Mouse (Mus musculus): ENCODE measurements around the gene Tlr2. TPM values are rescaled to one million over a fixed set of nuclear protein-coding genes. Genes with fewer than 3 reads are reported as not detected.

Tlr2 gene
- polyA plus RNA-seq, 1 experiment from 2014 or later: 3.9 TPM

DNA sequence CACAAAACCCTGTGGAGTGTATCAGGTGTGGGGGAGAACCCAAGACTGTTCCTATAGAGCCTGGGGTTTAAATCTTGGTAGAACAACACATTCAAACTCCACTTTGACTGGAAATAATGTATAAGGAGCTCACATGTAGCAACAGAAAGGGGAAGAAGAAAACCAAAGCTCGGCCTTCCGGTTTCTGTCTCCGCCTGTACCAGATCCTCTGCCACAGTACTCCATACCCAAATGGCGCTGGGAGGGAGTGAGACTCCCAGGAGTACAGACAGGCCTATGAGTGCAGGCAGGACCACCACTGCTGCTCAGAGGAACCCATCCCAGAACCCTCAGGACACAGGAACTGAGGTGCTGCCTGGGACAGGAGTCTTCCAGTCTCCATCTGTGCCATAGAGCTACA, 17.8 kb downstream of the Tlr2 start:
- no peak overlapping the region for H3K27ac ChIP-seq
- WGBS: 87% methylated on average over 4 of the region's 4 CpGs
- H3K4me3 ChIP-seq: no peak overlapping the region
- H3K27me3 ChIP-seq: no peaks in the 10 kb centered on the region
- no peak overlapping the region for H3K4me2 ChIP-seq
- no peaks in the 10 kb centered on the region for H3K9me3 ChIP-seq
- H3K36me3 ChIP-seq: no peaks in the 10 kb centered on the region
- H3K4me1 ChIP-seq: no peaks in the 10 kb centered on the region
- ATAC-seq (ENCODE audit: borderline replicate concordance, extremely low read depth, low FRiP score, low TSS enrichment): no peak
- H3K9ac ChIP-seq: no peak overlapping the region

- no peak overlapping the region for H3K27ac ChIP-seq
- ATAC-seq (ENCODE audit: borderline replicate concordance, extremely low read depth, low FRiP score, low TSS enrichment): no peak
- H3K36me3 ChIP-seq: no peaks in the 10 kb centered on the region
- no peak overlapping the region for H3K4me2 ChIP-seq
- H3K9me3 ChIP-seq: no peaks in the 10 kb centered on the region
- 0 out of 2 replicates have a peak, but pooled peaks cover 5% of the 10 kb centered on the region for H3K4me1 ChIP-seq
- WGBS: 83% methylated on average over 4 of the region's 4 CpGs
- no peak overlapping the region for H3K9ac ChIP-seq
- H3K27me3 ChIP-seq: no peaks in the 10 kb centered on the region
- H3K4me3 ChIP-seq: no peak overlapping the region
These were observed 25.1 kb downstream of the Tlr2 start for GRCm38 (mm10) chr3:83816372-83816925.

- no peak overlapping the region for H3K9ac ChIP-seq
- 0 out of 2 replicates have a peak, but pooled peaks cover 5% of the 10 kb centered on the region for H3K4me1 ChIP-seq
- no peak overlapping the region for H3K4me3 ChIP-seq
- H3K9me3 ChIP-seq: no peaks in the 10 kb centered on the region
- no peaks in the 10 kb centered on the region for H3K27me3 ChIP-seq
- H3K4me2 ChIP-seq: no peak overlapping the region
- ATAC-seq (ENCODE audit: borderline replicate concordance, extremely low read depth, low FRiP score, low TSS enrichment): no peak
- H3K27ac ChIP-seq: no peak overlapping the region
- H3K36me3 ChIP-seq: no peaks in the 10 kb centered on the region
These were observed 28.7 kb downstream of the Tlr2 start for GRCm38 (mm10) chr3:83812863-83813262.

DNA sequence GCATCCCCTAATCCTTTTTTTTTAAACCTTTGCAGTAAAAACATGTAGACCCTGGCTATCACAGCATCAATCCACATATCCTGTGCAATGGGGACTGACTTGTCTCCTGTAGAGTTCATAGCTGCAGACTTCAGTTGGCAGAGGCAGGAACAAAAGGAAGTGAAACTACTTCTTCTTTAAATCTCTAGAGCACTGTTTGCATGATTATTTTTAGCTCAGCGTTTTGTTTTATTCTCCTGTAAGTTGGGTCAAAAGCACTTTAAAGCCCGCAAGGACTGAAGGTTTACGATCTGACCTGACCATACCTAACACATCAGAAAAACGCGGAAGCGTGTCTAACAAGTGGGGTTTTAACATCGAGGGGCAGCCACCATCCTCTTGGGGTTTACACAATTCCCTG, 29.6 kb downstream of the Tlr2 start:
- ATAC-seq (ENCODE audit: borderline replicate concordance, extremely low read depth, low FRiP score, low TSS enrichment): no peak
- H3K27me3 ChIP-seq: no peaks in the 10 kb centered on the region
- no peaks in the 10 kb centered on the region for H3K9me3 ChIP-seq
- no peaks in the 10 kb centered on the region for H3K36me3 ChIP-seq
- H3K4me1 ChIP-seq: 0 out of 2 replicates have a peak, but pooled peaks cover 5% of the 10 kb centered on the region
- WGBS: 56% methylated on average over 7 of the region's 7 CpGs
- H3K27ac ChIP-seq: no peak overlapping the region
- no peak overlapping the region for H3K4me3 ChIP-seq
- no peak overlapping the region for H3K9ac ChIP-seq
- no peak overlapping the region for H3K4me2 ChIP-seq

DNA sequence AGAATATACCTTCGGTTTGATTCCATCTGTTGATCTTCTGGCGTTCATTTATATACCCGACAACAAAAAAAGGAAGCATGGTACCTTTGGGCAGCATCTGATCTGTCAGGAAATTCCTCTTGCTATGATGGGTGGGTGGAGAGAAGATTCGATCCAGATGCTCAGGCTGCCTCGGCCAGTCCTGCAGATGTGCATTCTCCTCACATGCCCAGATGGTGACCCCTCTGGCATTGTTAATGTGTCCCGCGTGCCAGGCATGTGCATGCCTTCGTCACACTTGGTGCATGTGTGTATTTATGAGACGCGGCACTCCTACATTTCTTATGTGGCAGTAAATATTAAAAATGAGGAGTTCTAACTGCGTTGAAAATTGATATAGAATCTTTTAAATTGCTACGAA, 33.1 kb downstream of the Tlr2 start:
- 80% methylated on average over 12 of the region's 12 CpGs for WGBS
- Histone ChIP-seq H3K4me1 (0 out of 2 replicates have a peak, but pooled peaks cover 5% of the 10 kb centered on the region), H3K9ac (no peak overlapping the region), H3K36me3 (no peaks in the 10 kb centered on the region), H3K4me3 (no peak overlapping the region), H3K27me3 (no peaks in the 10 kb centered on the region), H3K9me3 (no peaks in the 10 kb centered on the region), H3K4me2 (no peak overlapping the region), H3K27ac (no peak overlapping the region)
- no peak for ATAC-seq (ENCODE audit: borderline replicate concordance, extremely low read depth, low FRiP score, low TSS enrichment)

- WGBS: 94% methylated on average over 4 of the region's 4 CpGs
- Histone ChIP-seq H3K4me1 (no peaks in the 10 kb centered on the region), H3K9me3 (no peaks in the 10 kb centered on the region), H3K4me3 (no peak overlapping the region), H3K4me2 (no peak overlapping the region), H3K27me3 (no peaks in the 10 kb centered on the region), H3K27ac (no peak overlapping the region), H3K36me3 (no peaks in the 10 kb centered on the region), H3K9ac (no peak overlapping the region)
- no peak for ATAC-seq (ENCODE audit: borderline replicate concordance, extremely low read depth, low FRiP score, low TSS enrichment)
These were observed 39.9 kb downstream of the Tlr2 start for GRCm38 (mm10) chr3:83801649-83802155.

DNA sequence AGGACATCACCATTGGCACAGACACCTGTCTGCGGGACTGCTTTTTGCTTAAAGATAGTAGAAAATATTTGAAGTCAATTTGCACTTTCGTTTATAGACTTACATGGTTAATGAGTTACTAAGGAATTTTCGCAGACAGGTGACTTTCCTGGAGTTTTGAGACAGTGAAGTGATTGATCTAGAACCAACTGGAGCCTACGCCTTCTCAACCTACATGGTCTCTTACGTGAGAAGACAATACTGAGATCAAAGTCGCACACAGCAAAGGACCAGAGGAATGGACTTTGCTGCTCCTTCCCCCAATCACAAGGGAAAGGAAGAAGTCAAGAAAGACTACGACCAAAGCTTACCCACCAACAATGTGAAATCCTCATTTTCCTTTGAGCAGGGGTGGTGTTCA, 42.1 kb downstream of the Tlr2 start:
- no peaks in the 10 kb centered on the region for H3K36me3 ChIP-seq
- no peak for ATAC-seq (ENCODE audit: borderline replicate concordance, extremely low read depth, low FRiP score, low TSS enrichment)
- 74% methylated on average over 7 of the region's 7 CpGs for WGBS

DNA sequence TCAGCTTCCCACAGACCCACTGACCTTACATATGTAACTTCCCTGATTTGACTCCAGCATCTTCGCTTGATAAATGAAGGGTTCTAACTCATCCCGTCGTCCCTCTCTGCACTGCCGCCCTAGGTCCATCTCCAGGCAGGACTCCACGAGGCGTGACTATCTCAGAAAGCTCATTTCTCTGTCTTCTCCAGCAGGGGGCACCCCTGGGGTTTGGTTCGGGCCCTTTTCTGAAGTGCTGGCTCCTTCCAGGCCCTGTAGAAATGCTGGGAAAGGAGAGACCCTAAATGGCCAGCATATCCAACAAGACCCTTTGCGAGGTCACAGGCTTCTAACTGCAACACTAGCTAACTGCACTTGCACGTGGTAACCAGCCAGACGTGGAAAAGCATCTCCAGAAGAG, 43.7 kb downstream of the Tlr2 start:
- WGBS: 3% methylated on average over 10 of the region's 10 CpGs
- no peaks in the 10 kb centered on the region for H3K36me3 ChIP-seq
- H3K4me3 ChIP-seq: no peak overlapping the region
- no peaks in the 10 kb centered on the region for H3K27me3 ChIP-seq
- no peak overlapping the region for H3K27ac ChIP-seq
- H3K4me2 ChIP-seq: peak overlapping the region; percentile 24; the same call in 1 of the 2 replicates
- no peaks in the 10 kb centered on the region for H3K9me3 ChIP-seq
- H3K4me1 ChIP-seq: no peaks in the 10 kb centered on the region
- no peak overlapping the region for H3K9ac ChIP-seq
- peak; percentile 42; the same call in 1 of the 2 replicates for ATAC-seq (ENCODE audit: borderline replicate concordance, extremely low read depth, low FRiP score, low TSS enrichment)

More for the DNA sequence above, 42.1 kb downstream of the Tlr2 start:
- Histone ChIP-seq H3K4me1 (no peaks in the 10 kb centered on the region), H3K9ac (no peak overlapping the region), H3K4me3 (no peak overlapping the region), H3K27ac (no peak overlapping the region), H3K9me3 (no peaks in the 10 kb centered on the region), H3K4me2 (no peak overlapping the region), H3K27me3 (no peaks in the 10 kb centered on the region)

DNA sequence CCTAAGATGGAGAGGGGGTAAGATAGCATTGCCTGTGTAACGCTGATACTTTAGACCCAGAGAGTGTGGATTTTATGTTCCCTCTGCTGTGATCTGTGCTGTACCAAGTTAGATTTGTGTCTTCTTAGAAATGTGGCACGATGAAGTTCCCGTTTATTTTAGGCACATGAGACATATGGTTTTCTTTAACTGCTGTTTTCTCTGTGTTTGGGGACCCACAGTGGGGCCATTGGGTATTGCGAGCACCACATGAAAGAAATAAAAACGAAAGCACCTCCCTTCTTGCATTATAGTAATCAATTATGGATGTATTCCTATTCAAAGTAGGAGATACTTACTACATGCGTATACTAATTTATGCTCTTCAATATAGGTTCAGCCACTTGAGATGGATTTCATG, 44.5 kb downstream of the Tlr2 start:
- Histone ChIP-seq H3K4me1 (no peaks in the 10 kb centered on the region), H3K9me3 (no peaks in the 10 kb centered on the region), H3K36me3 (no peaks in the 10 kb centered on the region), H3K27ac (no peak overlapping the region), H3K4me3 (no peak overlapping the region), H3K9ac (no peak overlapping the region), H3K4me2 (no peak overlapping the region), H3K27me3 (no peaks in the 10 kb centered on the region)
- 62% methylated on average over 6 of the region's 6 CpGs for WGBS
- ATAC-seq (ENCODE audit: borderline replicate concordance, extremely low read depth, low FRiP score, low TSS enrichment): no peak

DNA sequence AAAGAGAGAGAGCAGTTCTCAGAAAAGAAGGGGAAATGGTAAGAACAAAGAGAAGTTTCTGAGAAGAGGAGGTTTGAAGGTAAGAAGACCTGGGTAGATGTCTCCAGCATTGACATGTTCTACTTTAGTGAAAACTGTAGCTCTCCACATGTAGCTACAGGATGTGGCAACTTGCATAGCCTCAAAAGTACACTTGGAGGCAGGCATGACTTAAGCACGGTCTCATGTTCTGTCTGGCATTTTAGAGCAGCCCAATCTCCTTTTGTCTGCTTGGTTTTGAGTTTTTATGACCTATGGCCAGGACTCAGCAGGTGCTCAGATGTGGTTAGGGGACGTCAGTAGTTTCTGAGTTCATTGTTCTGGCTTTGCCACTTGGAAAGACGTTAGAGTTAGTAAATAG, 50.1 kb downstream of the Tlr2 start:
- Histone ChIP-seq H3K9ac (no peak overlapping the region), H3K9me3 (no peaks in the 10 kb centered on the region), H3K36me3 (no peaks in the 10 kb centered on the region), H3K4me2 (no peak overlapping the region), H3K4me3 (no peak overlapping the region), H3K4me1 (0 out of 2 replicates have a peak, but pooled peaks cover 4% of the 10 kb centered on the region), H3K27ac (no peak overlapping the region), H3K27me3 (peaks cover 7% of the 10 kb centered on the region; the same call in 1 of the 2 replicates)
- WGBS: 69% methylated on average over 3 of the region's 3 CpGs
- no peak for ATAC-seq (ENCODE audit: borderline replicate concordance, extremely low read depth, low FRiP score, low TSS enrichment)

DNA sequence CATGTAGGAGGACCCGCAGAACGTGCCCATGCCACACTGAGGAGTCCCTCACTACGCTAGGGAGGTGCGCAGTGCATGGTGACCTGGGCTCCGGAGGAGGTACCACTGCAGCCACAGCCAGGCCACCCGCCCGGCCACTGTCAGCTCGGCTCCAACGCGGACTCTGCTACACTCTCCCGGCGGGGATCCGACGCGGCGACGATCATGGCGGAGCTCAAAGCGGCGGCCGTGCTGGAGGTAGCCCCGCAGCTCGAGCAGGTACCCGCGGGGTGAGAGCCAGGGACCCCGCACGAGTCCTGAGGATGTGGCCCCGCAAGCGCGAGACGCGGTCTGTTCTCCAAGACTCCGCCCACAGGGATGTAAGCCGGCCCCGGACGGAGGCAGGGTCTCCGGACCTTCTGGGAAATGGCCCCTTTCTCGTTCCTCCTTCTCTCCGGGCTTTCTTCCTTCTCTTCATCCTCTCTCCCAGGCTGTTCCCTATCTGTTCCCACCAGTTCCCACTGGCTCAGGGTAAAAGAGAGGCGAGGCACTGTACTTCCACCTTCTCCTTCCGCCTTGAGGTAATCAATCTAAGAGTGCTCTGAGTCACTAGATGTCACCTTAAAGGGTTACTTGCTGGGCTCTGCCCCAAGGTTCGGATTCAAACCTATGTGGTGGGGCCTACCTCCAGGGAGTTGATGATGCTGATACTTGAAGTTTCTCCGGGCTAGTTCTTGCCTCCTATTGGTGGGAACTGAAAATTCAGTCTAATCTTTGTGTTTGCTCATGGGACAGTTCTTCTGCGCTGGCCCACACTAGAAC, 51.7 kb downstream of the Tlr2 start:
- peak; percentile 61; the same call in 1 of the 2 replicates for ATAC-seq (ENCODE audit: borderline replicate concordance, extremely low read depth, low FRiP score, low TSS enrichment)
- Histone ChIP-seq H3K9me3 (no peaks in the 10 kb centered on the region), H3K36me3 (no peaks in the 10 kb centered on the region), H3K27ac (no peak overlapping the region), H3K4me2 (peak overlapping the region; percentile 89), H3K4me1 (peaks cover 6% of the 10 kb centered on the region), H3K4me3 (peak overlapping the region; percentile 56), H3K9ac (peak overlapping the region; percentile 53), H3K27me3 (peaks cover 7% of the 10 kb centered on the region; the same call in 1 of the 2 replicates)
- 2% methylated on average over 44 of the region's 44 CpGs for WGBS

DNA sequence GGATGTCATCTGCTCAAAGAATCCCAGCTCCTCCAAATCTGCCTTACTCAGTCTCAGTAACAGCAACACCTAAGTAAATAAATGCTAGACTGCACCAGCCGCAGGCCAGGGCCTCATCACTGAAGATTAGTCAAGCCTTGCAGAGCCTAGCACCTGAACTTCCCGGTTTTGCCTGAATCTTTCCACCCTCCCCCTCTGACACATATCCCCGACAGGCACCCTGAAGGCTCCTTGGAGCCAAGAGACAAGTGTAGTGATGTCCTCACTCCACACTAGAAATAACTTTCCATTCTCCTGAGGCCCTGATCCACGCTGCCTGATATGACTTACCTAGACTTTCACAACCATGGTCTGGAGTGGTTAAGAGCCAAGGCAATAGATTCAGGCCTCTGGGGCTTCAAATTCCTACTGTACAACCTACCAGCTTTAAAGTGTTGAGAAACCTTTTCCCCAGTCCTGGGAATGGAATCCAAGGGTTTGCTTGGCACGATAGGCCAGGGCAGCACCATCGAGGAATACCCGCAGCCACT, 53.7 kb downstream of the Tlr2 start:
- Histone ChIP-seq H3K9ac (no peak overlapping the region), H3K36me3 (no peaks in the 10 kb centered on the region), H3K27ac (no peak overlapping the region), H3K4me2 (no peak overlapping the region), H3K4me1 (peaks cover 21% of the 10 kb centered on the region), H3K9me3 (no peaks in the 10 kb centered on the region), H3K27me3 (peaks cover 7% of the 10 kb centered on the region; the same call in 1 of the 2 replicates), H3K4me3 (no peak overlapping the region)
- 81% methylated on average over 7 of the region's 7 CpGs for WGBS
- ATAC-seq (ENCODE audit: borderline replicate concordance, extremely low read depth, low FRiP score, low TSS enrichment): no peak

All from lung, embryonic 15.5 days (tissue).